Mouse (Mus musculus): ENCODE measurements around the gene Midn. TPM values are rescaled to one million over a fixed set of nuclear protein-coding genes. Genes with fewer than 3 reads are reported as not detected.

The Midn gene
- polyA plus RNA-seq, 1 experiment from 2014 or later, result 32.6 TPM

DNA sequence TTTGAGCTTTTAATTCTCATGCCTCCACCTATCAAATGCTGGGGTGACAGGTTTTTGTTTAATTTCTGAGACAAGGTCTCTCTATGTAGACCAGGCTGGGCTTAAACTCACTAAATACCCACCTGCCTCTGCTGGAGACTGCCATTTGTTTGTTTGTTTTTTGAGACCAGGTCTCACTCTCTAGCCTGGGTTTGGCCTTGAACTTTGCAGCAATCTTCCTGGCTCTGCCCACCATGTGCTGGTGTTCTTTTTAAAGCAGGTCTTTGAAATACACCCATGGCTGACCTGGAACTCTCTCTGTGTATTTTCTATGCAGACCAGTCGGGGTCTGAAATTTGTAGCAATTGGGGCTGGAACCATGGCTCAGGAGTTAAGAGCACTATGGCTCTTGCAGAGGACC lies 12.4 kb upstream of the Midn start:
- Histone ChIP-seq H3K4me1 (ENCODE audit: insufficient read depth) (peaks cover 5% of the 10 kb centered on the region; the same call in 1 of the 2 replicates), H3K9ac (no peak overlapping the region), H3K27me3 (ENCODE audit: insufficient read depth, low read length) (peaks cover 48% of the 10 kb centered on the region), H3K27ac (ENCODE audit: low read depth) (no peak overlapping the region), H3K36me3 (ENCODE audit: insufficient read depth) (peaks cover 22% of the 10 kb centered on the region), H3K9me3 (ENCODE audit: low read depth, low read length) (no peaks in the 10 kb centered on the region), H3K4me2 (no peak overlapping the region), H3K4me3 (ENCODE audit: low read depth, low read length) (no peak overlapping the region)
- ATAC-seq (ENCODE audit: insufficient read depth) (no peak), DNase-seq (no peak)
- no peak for TF ChIP-seq CTCF (IDR thresholded peaks at IDR 0.05; ENCODE audit: low read depth)
- WGBS, result 79% methylated on average over 1 of the region's 1 CpGs

DNA sequence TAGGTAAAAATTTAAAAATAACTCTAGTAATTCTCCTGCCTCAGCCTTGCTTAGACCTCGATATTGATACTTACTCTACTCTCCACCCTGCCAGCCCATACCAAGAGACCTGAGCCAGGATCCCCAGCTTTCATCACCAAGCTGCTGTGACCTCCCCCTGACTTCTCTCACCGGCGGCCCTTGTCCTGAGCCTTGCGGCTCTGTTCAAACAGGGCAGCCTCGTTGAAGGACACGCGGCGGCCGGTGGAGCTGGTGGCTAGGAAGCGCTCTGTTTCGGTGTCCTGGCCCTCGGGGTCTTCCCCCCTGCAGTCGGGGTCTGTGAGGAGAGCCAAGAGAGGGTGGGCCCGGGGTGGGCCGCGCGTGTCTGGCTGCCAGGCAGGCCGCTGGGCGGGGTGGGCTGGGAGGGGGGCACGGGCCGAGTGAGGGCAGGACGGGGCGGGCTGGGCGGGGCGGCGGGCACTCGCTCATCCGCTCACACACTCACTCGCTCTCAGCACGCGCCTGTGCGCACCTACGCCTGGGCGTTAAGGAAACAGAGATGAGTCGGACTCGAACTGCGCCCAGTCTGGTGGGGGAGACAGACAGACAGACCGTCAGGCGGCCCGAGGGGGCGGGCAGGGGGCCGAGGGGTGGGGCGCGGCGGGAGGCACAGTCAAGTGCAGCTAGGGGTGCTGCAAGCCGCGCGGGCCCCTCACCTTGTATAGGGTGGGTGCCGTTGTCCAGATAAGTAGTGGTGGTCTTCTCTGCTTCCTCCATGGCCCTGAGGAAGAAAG lies 11.7 kb upstream of the Midn start:
- peak overlapping the region; percentile 30; the same call in 1 of the 2 replicates for H3K27ac ChIP-seq (ENCODE audit: low read depth)
- DNase-seq (no peak), ATAC-seq (ENCODE audit: insufficient read depth) (no peak)
- WGBS, result 17% methylated on average over 49 of the region's 49 CpGs
- H3K4me2 ChIP-seq, result peak overlapping the region; percentile 98
- TF ChIP-seq CTCF (IDR thresholded peaks at IDR 0.05; ENCODE audit: low read depth), result no peak
- H3K9ac ChIP-seq, result peak overlapping the region; percentile 36; the same call in 1 of the 2 replicates
- peaks cover 48% of the 10 kb centered on the region for H3K27me3 ChIP-seq (ENCODE audit: insufficient read depth, low read length)
- peak overlapping the region; percentile 67 for H3K4me3 ChIP-seq (ENCODE audit: low read depth, low read length)
- no peaks in the 10 kb centered on the region for H3K9me3 ChIP-seq (ENCODE audit: low read depth, low read length)
- H3K4me1 ChIP-seq (ENCODE audit: insufficient read depth), result peaks cover 5% of the 10 kb centered on the region; the same call in 1 of the 2 replicates
- H3K36me3 ChIP-seq (ENCODE audit: insufficient read depth), result peaks cover 14% of the 10 kb centered on the region

GRCm38 (mm10) chr10:80136952-80137625 lies 11.0 kb upstream of the Midn start:
- H3K9me3 ChIP-seq (ENCODE audit: low read depth, low read length), result no peaks in the 10 kb centered on the region
- 4% methylated on average over 29 of the region's 29 CpGs for WGBS
- no peak for TF ChIP-seq CTCF (IDR thresholded peaks at IDR 0.05; ENCODE audit: low read depth)
- peaks cover 7% of the 10 kb centered on the region for H3K36me3 ChIP-seq (ENCODE audit: insufficient read depth)
- peak overlapping the region; percentile 55; the same call in 1 of the 2 replicates for H3K27ac ChIP-seq (ENCODE audit: low read depth)
- peak overlapping the region; percentile 36 for H3K9ac ChIP-seq
- H3K4me3 ChIP-seq (ENCODE audit: low read depth, low read length), result peak overlapping the region; percentile 67
- DNase-seq (peak; percentile 50), ATAC-seq (ENCODE audit: insufficient read depth) (no peak)
- H3K4me1 ChIP-seq (ENCODE audit: insufficient read depth), result peaks cover 5% of the 10 kb centered on the region; the same call in 1 of the 2 replicates
- peaks cover 48% of the 10 kb centered on the region for H3K27me3 ChIP-seq (ENCODE audit: insufficient read depth, low read length)
- H3K4me2 ChIP-seq, result peak overlapping the region; percentile 98

- peaks cover 48% of the 10 kb centered on the region for H3K27me3 ChIP-seq (ENCODE audit: insufficient read depth, low read length)
- no peaks in the 10 kb centered on the region for H3K9me3 ChIP-seq (ENCODE audit: low read depth, low read length)
- peak overlapping the region; percentile 67 for H3K4me3 ChIP-seq (ENCODE audit: low read depth, low read length)
- DNase-seq (peak; percentile 24), ATAC-seq (ENCODE audit: insufficient read depth) (no peak)
- H3K36me3 ChIP-seq (ENCODE audit: insufficient read depth), result 0 out of 2 replicates have a peak, but pooled peaks cover 3% of the 10 kb centered on the region
- peak overlapping the region; percentile 98 for H3K4me2 ChIP-seq
- peak overlapping the region; percentile 69 for H3K27ac ChIP-seq (ENCODE audit: low read depth)
- peaks cover 7% of the 10 kb centered on the region; the same call in 1 of the 2 replicates for H3K4me1 ChIP-seq (ENCODE audit: insufficient read depth)
- TF ChIP-seq CTCF (IDR thresholded peaks at IDR 0.05; ENCODE audit: low read depth), result no peak
- 5% methylated on average over 26 of the region's 33 CpGs for WGBS
- peak overlapping the region; percentile 69 for H3K9ac ChIP-seq
Observed at GRCm38 (mm10) chr10:80137626-80138552, 10.2 kb upstream of the Midn start.

DNA sequence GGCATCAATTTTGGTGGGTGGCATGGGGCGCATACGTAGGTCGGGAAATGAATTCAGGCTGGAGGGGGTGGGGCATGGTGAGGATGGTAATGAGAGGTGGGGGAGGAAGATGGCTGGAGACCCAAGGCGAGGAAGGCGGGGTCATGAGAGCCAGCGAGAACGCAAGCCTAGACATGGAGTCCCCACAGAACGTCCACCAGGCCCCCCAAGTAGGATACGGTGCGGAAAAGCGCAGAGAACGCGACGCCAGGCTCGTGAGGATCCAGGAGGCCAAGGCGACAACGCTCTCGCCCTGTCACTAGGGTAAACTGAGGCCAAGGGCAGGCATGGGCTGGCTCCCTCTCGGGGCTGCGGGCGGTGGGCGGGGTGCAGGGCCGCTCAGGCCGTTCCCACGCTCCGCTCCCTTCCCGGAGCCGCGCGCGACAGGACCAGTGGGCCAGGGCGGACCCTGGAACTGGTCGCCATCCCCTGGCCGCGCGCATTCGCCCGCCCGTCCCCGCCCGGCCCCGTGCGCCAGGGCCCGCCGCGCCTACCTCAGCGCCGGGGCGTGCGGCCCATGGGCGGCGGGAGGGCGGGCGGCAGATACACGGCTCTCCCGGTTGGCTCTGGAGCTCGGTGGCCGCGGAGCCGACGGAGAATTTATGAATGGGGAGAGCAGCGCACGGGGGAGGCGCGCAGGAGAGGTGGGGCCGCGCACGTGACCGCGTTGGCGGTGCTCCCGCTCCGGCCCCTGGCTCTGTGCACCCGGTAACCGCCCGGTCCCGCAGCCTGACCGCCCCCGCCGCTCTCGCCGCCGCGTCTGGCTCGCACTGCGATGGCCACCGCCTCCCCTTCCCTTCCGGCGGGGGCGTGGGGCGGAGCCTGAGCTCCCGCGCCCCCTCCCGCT lies 9.3 kb upstream of the Midn start, which contains the start of gene Atp5d:
Atp5d (plus strand) TSS at position 80 of the 886 bp plus-strand sequence.
- peak within 1 kb of the TSS; percentile 98 for H3K4me2 ChIP-seq
- ATAC-seq (ENCODE audit: insufficient read depth) (no peak), DNase-seq (peak; percentile 61)
- peaks cover 48% of the 10 kb centered on the region for H3K27me3 ChIP-seq (ENCODE audit: insufficient read depth, low read length)
- H3K9me3 ChIP-seq (ENCODE audit: low read depth, low read length), result no peaks in the 10 kb centered on the region
- H3K4me3 ChIP-seq (ENCODE audit: low read depth, low read length), result peak within 1 kb of the TSS; percentile 67
- peaks cover 5% of the 10 kb centered on the region for H3K36me3 ChIP-seq (ENCODE audit: insufficient read depth)
- peak within 1 kb of the TSS; percentile 69 for H3K27ac ChIP-seq (ENCODE audit: low read depth)
- H3K4me1 ChIP-seq (ENCODE audit: insufficient read depth), result peaks cover 9% of the 10 kb centered on the region; the same call in 1 of the 2 replicates
- no peak for TF ChIP-seq CTCF (IDR thresholded peaks at IDR 0.05; ENCODE audit: low read depth)
- WGBS, result under 1% methylated on average over 93 of the region's 94 CpGs
- peak within 1 kb of the TSS; percentile 69 for H3K9ac ChIP-seq

DNA sequence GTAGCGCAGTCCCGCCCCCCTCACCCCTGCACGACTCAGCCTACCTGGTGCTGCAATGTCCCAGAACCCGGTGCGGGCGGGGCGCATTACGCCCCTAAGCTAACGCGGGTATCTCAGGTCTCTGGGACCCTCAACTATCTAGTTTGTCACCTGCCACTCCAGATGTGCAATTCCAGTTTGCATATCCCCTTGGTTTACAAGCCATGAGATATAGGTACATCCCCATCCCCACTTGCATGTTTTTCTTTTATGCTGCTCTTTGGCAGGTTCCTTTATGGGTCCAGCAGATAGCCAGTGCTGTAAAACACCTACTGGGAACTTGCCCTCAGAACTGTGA lies 8.7 kb upstream of the Midn start:
- Histone ChIP-seq H3K4me1 (ENCODE audit: insufficient read depth) (peaks cover 9% of the 10 kb centered on the region; the same call in 1 of the 2 replicates), H3K27me3 (ENCODE audit: insufficient read depth, low read length) (peaks cover 48% of the 10 kb centered on the region), H3K4me3 (ENCODE audit: low read depth, low read length) (peak overlapping the region; percentile 67), H3K9ac (peak overlapping the region; percentile 69), H3K27ac (ENCODE audit: low read depth) (no peak overlapping the region), H3K36me3 (ENCODE audit: insufficient read depth) (peaks cover 10% of the 10 kb centered on the region), H3K9me3 (ENCODE audit: low read depth, low read length) (no peaks in the 10 kb centered on the region), H3K4me2 (peak overlapping the region; percentile 98)
- DNase-seq (no peak), ATAC-seq (ENCODE audit: insufficient read depth) (no peak)
- WGBS, result under 1% methylated on average over 10 of the region's 10 CpGs
- no peak for TF ChIP-seq CTCF (IDR thresholded peaks at IDR 0.05; ENCODE audit: low read depth)
